Mouse (Mus musculus): Measurements from ENCODE around the gene Bard1. TPM values are rescaled to one million over a fixed set of nuclear protein-coding genes. Genes with fewer than 3 reads are reported as not detected.

The Bard1 gene
- 1.7 and 2.3 TPM in 2 replicates for polyA plus RNA-seq (2012; rRNA removed)

GRCm38 (mm10) chr1:71102344-71103173 is at the start of gene Bard1:
Gene Bard1 (minus strand): TSS chr1:71103146.

Data from ovary, adult 2 months (tissue).